Mouse (Mus musculus) heart, postnatal 0 days (tissue): ENCODE measurements around the gene Cmtm2b.

Experiments used
- CTCF ChIP-seq: IDR thresholded peaks from 2 replicates; pipeline ENCODE4 v1.5.1; 2016; ENCODE audit warnings: antibody characterized with exemption, control low read depth, low read depth
- EP300 ChIP-seq: IDR thresholded peaks from 2 replicates; pipeline ENCODE4 v1.6.1; 2016; ENCODE audit warnings: antibody characterized with exemption, low read depth

DNA sequence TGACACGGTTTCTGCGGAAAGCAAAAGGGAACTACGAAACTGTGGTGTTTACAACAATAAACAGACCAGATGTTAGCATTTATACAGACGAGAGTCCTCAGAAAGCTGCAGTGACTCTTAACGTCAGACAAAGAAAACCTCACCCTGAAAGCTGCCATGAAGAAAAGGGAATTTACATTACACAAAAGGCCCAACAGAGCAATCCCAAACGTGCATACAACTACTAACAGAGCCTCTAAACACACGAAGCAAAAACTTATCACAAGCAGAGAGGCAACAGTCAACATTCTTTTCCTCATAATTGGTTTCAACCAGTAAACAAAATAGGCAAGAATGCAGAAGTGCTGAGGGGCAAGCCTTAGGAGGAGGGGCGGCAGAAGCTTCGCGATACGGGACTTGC, 54.6 kb downstream of the Cmtm2b start:
- TF ChIP-seq CTCF: no peak
- TF ChIP-seq EP300: no peak
